Mouse (Mus musculus) thymus, postnatal 10 days (tissue): Measurements from ENCODE around the gene Gucy2g.

Source experiments
- DNase-seq, 2 experiments: peaks; one replicate each; pipeline ENCODE4 v3.0.0; 2021; ENCODE audit warnings: low spot score in 2 of 2

The Gucy2g gene

GRCm38 (mm10) chr19:55241186-55241645, at the start of gene Gucy2g:
Gene Gucy2g, minus strand, starts transcription at chr19:55241236.
- no peak for DNase-seq

- DNase-seq = no peak
Measured at GRCm38 (mm10) chr19:55288974-55289373, 47.9 kb upstream of the Gucy2g start.

- DNase-seq = no peak
Measured at GRCm38 (mm10) chr19:55286034-55286433, 45.0 kb upstream of the Gucy2g start.

- DNase-seq = no peak
Measured at GRCm38 (mm10) chr19:55284093-55284492, 43.1 kb upstream of the Gucy2g start.

GRCm38 (mm10) chr19:55276770-55277169, 35.7 kb upstream of the Gucy2g start:
- DNase-seq = no peak

- DNase-seq = no peak
Measured at GRCm38 (mm10) chr19:55276100-55276499, 35.1 kb upstream of the Gucy2g start.

DNA sequence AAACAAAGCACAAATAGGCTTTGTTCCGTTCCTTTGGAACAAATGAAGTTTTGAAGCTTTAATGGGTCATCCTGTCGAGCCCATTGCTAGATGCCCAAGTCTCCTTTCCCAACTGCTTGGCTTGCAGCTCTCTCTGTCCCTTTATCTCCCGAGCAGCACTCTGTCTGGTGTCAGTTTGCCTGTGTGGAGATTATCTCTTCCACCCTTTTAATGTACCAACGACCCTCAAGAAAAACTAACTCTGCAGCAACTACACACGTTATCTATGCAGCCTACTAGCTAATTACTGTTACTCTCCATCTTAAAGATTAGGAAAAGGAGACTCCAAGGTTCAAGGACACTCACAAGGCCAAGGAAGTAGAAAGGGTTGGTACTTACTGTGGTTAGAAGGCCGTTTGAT, 32.3 kb upstream of the Gucy2g start:
- no peak for DNase-seq

DNA sequence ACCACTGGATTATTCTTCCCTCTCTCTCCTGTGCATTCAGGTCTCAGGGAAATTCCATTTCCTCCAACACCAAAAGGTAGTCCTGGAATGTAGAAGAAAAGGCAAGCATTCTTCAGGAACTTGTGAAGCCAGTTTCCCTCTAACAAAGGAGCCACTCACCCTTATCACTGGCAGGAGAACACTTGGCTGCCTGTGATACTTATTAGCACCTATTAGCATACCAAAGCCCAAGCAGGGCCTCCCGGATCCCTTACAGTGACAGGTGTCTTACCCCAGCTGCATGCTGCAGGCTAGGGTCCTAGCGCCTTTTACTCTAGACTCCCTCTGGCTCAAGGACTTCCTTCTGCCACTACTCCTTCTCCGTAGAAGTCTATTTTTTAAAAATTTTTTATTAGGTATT, 30.4 kb upstream of the Gucy2g start:
- no peak for DNase-seq

DNA sequence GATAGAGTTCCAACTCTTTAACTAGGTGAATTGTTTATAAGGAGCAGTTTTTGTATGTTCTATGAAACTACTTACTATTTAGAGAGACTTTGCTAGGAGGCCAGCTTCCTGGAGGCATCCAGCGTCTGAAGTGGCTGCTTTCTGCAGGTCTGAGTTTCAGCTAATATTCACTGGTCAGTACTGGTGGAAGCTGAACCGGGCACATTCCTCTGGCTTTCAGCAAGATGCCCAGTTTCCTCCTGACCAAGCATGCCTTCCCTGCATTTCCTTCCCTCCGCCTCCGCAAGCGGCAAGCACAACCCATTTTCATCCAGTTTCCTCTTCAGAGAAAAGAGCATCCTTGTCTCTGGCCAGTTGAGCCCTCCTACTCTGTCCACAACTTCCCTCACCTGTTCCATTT, 28.0 kb upstream of the Gucy2g start:
- DNase-seq = no peak

DNA sequence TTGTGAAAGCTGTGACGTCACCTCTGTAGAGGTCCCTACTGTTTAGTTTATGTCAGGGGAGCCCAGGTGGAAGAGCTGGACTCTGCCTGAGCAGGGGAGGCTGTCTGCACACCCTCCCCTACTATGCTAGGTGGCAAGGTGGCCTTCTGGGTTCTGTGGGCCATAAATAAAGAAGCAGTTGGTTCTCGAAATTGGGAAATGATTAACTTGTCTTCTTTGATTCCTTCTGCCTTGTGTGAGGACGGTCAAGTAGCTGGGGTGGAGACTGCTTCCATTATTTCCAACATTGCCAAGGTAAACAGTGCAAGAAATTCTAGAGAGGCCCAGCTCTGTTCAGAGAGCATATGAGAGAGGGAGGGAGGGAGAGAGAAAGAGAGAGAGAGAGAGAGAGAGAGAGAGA, 27.1 kb upstream of the Gucy2g start:
- no peak for DNase-seq

- DNase-seq = no peak
Measured at GRCm38 (mm10) chr19:55266786-55267185, 25.8 kb upstream of the Gucy2g start.

GRCm38 (mm10) chr19:55265269-55265668, 24.2 kb upstream of the Gucy2g start:
- no peak for DNase-seq

DNA sequence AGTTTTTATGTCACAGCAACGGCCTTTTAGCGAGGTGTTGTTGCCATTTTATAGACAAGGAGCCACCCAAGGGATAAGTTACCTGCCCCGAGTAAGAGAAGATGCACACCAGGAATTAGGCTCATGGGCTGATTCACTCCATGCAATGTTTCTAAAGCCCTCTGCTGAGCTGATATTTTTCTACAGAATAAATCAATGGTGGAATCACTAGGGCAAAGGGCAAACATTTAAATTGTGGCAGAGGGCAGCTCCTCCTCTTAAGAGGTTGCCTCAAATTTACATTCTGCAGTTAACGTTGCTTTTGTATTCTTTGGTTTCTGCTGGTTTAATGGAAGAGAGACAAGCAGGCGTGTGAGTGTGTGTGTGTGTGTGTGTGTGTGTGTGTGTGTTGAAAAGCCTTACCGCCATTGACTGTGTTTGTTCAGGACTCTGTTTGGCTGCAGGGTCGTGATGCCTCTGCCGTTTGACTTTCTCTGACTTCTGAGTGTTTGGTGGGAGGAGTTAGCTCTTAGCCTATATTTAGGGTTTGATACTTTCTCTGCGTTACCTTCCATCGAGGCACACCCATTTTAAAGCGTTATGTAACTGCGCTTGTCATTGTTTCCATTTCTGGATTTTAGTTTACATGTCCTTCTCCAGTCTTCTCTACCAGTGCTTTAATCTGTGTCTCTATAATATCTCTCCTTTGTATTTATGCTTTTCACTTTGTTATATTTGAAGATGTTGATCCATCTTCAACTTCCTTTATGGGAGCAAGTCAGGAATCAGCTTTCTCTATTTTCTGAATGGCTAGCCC, 19.6 kb upstream of the Gucy2g start:
- DNase-seq = no peak

- no peak for DNase-seq
Measured at GRCm38 (mm10) chr19:55258514-55258913, 17.5 kb upstream of the Gucy2g start.

DNA sequence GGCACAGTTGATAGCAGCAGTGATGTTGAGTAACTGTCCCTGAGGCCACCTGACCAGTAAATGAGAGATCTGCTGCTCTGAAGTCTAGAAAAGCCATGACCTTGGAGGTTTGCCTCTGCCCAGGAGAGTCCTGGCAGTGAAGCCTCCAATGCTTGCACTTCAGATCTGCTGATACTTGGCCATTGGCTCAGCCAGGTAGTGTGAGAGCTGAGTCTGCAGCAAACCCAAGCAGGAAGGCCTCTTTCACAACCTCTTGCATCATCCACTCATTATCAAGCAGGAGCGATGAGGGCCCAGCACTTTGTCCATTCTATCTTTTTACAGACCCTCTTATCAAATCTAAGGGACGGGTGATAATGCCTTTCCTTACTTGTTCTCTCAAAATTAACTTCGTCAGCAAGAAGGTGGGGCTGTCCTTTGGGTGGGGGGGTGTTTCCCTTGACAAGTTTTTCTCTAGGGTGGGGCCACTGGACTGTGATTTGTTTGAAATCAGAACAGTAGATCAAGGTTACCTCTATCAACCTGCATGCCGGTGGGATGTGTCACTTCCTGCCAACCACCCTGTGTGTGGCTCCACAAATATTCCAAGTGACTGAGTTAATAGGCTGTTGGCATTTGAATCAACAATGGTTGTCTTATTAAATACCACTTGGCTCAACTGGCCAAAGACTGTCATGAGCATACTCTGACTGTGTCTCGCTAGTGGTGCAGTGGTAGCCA, 16.8 kb upstream of the Gucy2g start:
- no peak for DNase-seq

DNA sequence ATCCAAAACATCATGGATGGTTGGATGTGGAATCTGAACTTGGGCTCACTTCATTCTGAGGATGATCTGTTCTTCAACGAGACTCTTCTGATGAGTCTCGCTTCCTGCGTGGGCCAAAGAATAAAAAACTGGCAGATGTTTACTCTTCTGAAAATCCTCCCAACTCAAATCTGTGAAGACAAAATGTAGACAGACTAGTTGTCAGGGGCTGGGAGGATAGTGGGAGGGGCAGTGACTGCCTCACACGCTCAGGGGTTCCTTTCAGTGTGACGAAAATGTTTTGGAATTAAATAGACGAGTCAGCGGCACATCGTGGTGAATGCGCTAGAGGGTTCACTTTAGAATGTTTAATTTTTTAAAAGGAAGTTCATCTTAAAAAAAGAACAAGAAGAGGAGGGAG, 15.1 kb upstream of the Gucy2g start:
- DNase-seq = no peak

DNA sequence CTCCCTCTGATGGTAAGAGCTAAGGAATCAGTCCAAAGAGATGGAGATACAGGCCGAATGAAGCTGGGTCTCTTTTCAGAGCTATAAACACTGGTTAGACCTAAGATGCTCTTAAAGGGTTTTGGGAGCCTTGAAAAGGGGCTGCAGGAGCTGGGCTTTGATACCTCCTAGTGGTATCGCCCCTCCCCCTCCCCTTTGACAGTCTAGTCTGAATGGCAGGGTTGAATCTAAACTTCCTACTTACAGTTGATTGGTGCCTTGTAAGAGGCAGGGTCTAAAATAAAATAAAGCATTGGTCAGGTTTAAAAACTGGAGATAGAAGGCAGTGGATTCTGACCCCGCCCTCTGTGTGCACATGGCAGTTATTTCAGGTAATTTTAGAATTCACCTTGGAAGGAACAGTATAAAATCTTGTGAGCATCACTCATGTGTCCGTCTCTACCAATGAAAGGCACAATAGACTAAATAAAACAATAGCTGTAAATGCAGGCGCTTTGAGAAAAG, 13.5 kb upstream of the Gucy2g start:
- peak; percentile 63 to 71 for DNase-seq

- peak; percentile 20 to 35 for DNase-seq
Measured at GRCm38 (mm10) chr19:55253570-55254441, 12.8 kb upstream of the Gucy2g start.

DNA sequence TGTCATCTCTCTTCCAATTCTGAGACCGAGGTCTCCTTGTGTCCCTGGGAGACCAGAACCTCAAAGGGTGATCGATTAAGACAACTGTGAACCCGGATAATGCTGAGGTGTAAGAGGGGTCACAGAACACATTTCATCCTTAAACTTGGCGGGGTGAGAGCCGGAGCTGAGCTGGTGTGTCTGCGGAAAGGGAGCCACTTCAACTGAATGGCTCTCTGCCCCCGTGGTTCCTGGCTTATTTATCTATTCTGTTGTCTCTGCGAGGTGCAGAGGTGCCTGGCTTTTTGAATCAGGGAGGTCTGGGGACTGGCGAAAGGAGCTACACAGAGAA, 12.2 kb upstream of the Gucy2g start:
- peak in 1 of 2 experiments; percentile 17 for DNase-seq

- no peak for DNase-seq
Measured at GRCm38 (mm10) chr19:55251383-55252124, 10.5 kb upstream of the Gucy2g start, which contains the start of gene Acsl5. Gene Acsl5, plus strand, starts transcription at chr19:55251938.

- DNase-seq = no peak
Measured at GRCm38 (mm10) chr19:55250451-55250850, 9.4 kb upstream of the Gucy2g start.
